Mouse (Mus musculus): ENCODE results near the gene Slc7a5. TPM values are rescaled to one million over a fixed set of nuclear protein-coding genes. Genes with fewer than 3 reads are reported as not detected.

The Slc7a5 gene
- polyA plus RNA-seq, 1 experiment from 2014 or later = 28.1 TPM

DNA sequence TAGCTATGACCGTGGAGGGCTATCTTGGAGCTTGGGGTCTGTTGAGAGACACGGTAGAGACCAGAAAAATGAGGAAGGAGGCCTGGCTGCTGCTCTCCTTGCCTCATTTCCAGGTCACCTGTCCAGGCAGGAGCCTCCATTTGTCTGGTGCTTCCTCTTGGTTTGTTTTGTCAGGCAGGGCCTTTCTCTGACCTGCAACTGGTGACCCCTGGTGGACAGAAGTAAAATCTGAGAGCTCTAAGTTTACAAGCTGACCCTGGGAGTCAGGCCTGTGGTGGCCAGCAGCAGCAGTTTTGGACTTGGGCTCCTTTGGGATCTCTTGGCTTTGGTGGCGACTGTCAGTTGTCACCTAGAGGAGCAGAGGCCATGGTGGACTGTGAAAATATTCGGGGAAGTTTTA, 27.0 kb upstream of the Slc7a5 start:
- H3K4me1 ChIP-seq = peaks cover 25% of the 10 kb centered on the region
- H3K27ac ChIP-seq = peak overlapping the region; percentile 91
- H3K9ac ChIP-seq = no peak overlapping the region
- peak overlapping the region; percentile 40; the same call in 1 of the 2 replicates for H3K4me2 ChIP-seq
- H3K27me3 ChIP-seq = no peaks in the 10 kb centered on the region
- H3K9me3 ChIP-seq (replicated peaks) = no peaks in the 10 kb centered on the region
- no peaks in the 10 kb centered on the region for H3K36me3 ChIP-seq (ENCODE audit: poor library complexity, severe bottlenecking)
- 40% methylated on average over 4 of the region's 4 CpGs for WGBS
- H3K4me3 ChIP-seq = no peak overlapping the region
- ATAC-seq = no peak

DNA sequence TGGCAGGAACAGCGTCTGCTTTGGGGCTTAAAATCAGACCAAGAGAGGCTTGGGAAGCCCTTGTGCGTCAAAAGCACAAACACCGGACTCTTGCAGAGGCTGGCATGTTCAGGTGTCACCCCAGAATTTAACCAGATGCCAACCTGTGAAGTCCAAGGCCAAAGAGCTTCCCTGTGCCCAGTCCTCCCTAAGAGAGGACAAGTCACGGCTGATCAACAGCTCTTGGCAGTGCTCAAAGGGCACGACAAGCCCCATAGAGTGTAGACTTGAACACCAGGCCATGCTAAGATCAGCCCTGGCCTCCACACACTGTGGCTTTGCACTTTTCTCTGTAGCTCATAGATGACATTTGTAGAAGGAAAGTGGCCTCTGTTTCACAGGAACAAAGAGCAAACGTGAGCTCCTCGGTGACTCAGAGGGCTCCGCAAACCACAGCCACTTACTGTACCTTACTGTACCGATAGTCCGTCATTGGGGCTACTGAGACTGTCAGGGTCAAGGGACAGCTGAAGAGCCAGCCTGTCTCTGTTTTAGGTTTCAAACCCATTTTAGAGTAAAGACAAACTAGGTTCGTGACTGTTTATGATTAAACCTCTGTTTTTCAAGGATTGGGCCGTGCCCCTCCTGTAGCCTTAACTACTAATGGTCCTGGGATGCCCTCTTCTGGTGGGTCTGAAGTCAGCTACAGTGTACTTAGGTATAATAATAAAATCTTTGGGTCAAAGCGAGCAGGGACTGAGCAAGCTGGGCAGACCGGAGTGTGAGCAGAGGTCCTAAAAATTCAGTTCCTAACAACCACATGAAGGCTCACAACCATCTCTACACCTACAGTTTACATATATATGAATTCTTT, 25.4 kb upstream of the Slc7a5 start:
- no peaks in the 10 kb centered on the region for H3K9me3 ChIP-seq (replicated peaks)
- H3K27ac ChIP-seq = no peak overlapping the region
- H3K4me1 ChIP-seq = peaks cover 25% of the 10 kb centered on the region
- ATAC-seq = no peak
- no peaks in the 10 kb centered on the region for H3K27me3 ChIP-seq
- no peak overlapping the region for H3K9ac ChIP-seq
- WGBS = 85% methylated on average over 14 of the region's 14 CpGs
- H3K36me3 ChIP-seq (ENCODE audit: poor library complexity, severe bottlenecking) = no peaks in the 10 kb centered on the region
- H3K4me2 ChIP-seq = no peak overlapping the region
- H3K4me3 ChIP-seq = no peak overlapping the region

DNA sequence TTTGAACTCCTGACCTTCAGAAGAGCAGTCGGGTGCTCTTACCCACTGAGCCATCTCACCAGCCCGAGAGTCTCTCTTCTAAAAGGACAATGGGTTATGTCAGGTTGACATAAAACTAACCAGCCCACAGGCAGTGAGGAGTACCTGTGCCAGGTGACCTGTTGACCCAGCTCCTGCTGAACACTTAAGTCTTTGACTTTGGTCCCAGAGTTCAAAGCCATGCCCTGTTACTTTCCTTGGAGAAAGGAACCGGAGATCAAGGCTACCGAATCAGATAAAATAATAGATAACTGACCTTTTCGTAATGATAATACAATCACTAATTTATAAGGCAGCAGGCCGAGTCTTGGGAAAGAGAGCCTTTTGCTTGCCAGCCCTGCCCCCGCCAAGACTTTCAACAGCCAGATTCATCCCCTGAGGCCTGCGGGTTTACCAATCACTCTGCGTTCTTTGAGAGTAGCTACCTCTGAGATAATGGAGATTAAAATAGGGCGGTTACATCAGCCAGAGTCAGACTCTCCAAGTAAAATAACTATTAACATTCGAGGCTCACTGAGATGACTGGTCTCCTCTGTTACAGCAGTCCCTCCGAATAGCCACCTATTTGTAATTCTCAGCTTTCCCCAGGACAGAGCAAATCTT, 24.7 kb upstream of the Slc7a5 start:
- H3K4me3 ChIP-seq = no peak overlapping the region
- 77% methylated on average over 12 of the region's 12 CpGs for WGBS
- H3K36me3 ChIP-seq (ENCODE audit: poor library complexity, severe bottlenecking) = no peaks in the 10 kb centered on the region
- no peaks in the 10 kb centered on the region for H3K27me3 ChIP-seq
- ATAC-seq = no peak
- H3K4me2 ChIP-seq = no peak overlapping the region
- no peak overlapping the region for H3K9ac ChIP-seq
- no peak overlapping the region for H3K27ac ChIP-seq
- H3K9me3 ChIP-seq (replicated peaks) = no peaks in the 10 kb centered on the region
- H3K4me1 ChIP-seq = peaks cover 25% of the 10 kb centered on the region

DNA sequence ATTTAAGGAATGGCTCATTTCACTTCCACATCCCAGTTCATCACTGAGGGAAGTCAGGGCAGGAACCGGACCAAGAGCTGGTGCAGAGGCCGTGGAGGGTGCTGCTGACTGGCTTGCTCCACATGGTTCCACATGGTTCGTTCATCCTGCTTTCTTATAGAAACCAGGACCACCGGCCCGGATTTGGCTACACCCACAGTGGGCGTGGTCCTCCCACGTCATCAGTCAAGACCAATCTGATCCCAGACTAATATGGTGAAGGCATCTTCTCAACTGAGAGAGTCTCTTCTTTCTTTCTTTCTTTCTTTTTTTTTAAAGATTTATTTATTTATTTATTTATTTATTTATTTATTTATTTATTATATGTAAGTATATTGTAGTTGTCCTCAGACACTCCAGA, 24.1 kb upstream of the Slc7a5 start:
- no peak overlapping the region for H3K4me3 ChIP-seq
- H3K9me3 ChIP-seq (replicated peaks) = no peaks in the 10 kb centered on the region
- peaks cover 23% of the 10 kb centered on the region for H3K4me1 ChIP-seq
- H3K4me2 ChIP-seq = no peak overlapping the region
- ATAC-seq = no peak
- H3K9ac ChIP-seq = no peak overlapping the region
- WGBS = 84% methylated on average over 7 of the region's 7 CpGs
- no peaks in the 10 kb centered on the region for H3K27me3 ChIP-seq
- H3K27ac ChIP-seq = no peak overlapping the region
- no peaks in the 10 kb centered on the region for H3K36me3 ChIP-seq (ENCODE audit: poor library complexity, severe bottlenecking)

DNA sequence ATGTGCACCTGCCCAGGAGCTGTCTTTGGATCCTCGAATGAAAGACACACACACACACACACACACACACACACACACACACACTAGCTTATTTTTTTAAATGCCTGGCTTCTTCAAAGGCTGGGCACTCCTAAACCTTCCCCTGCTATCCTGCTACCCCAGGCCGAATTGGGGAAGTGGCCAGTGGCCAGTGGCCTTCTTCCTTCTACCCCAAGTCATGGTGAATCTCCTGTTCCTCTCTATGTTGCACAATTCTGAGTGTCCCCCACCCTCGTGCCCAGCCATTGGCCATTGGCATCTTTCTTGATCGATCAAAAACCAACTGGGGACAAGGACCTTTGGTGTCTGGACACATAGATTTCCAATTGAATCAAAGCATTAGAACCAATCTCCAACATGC, 22.6 kb upstream of the Slc7a5 start:
- no peak for ATAC-seq
- H3K9ac ChIP-seq = no peak overlapping the region
- H3K4me2 ChIP-seq = no peak overlapping the region
- 94% methylated on average over 4 of the region's 4 CpGs for WGBS
- peaks cover 8% of the 10 kb centered on the region for H3K4me1 ChIP-seq
- H3K27ac ChIP-seq = no peak overlapping the region
- no peaks in the 10 kb centered on the region for H3K36me3 ChIP-seq (ENCODE audit: poor library complexity, severe bottlenecking)
- H3K4me3 ChIP-seq = no peak overlapping the region
- H3K9me3 ChIP-seq (replicated peaks) = no peaks in the 10 kb centered on the region
- no peaks in the 10 kb centered on the region for H3K27me3 ChIP-seq

DNA sequence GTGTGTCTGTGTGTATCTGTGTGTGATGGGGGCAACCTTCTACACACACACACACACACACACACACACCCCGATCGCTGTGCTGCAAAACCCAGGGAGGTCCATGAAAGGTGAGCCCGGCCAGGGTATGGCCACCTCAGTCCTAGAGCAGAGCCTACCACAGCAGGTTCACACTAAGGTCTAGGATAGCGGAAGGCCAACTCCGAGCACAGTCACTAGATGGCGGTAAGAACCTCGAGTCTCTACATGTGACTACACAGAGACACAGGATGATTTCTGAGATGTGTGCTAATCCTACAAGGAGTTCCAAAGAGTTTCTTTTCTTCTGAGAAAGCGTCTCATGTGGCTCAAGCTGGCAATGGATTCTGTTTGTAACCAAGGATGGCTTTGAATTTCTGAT, 19.8 kb upstream of the Slc7a5 start:
- no peak overlapping the region for H3K27ac ChIP-seq
- H3K4me1 ChIP-seq = no peaks in the 10 kb centered on the region
- WGBS = 42% methylated on average over 8 of the region's 8 CpGs
- H3K27me3 ChIP-seq = no peaks in the 10 kb centered on the region
- no peaks in the 10 kb centered on the region for H3K36me3 ChIP-seq (ENCODE audit: poor library complexity, severe bottlenecking)
- H3K4me3 ChIP-seq = no peak overlapping the region
- peak; percentile 57; the same call in 1 of the 2 replicates for ATAC-seq
- no peak overlapping the region for H3K9ac ChIP-seq
- no peaks in the 10 kb centered on the region for H3K9me3 ChIP-seq (replicated peaks)
- H3K4me2 ChIP-seq = no peak overlapping the region

DNA sequence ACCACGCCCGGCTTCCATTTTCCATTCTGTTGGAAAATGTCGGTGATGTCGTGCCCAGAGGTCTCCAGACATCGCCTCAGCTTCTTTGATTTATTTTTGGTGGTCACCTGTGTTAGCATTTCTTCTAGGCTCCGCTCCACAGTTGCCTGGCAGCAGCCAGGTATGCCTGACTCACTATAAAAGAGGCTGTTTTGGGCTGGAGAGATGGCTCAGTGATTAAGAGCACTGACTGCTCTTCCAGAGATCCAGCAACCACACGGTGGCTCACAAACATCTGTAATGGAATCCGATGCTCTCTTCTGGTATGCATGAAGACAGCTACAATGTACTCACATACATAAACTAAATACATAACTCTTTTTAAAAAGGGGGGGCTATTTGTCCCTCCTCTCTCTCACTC, 18.8 kb upstream of the Slc7a5 start:
- Histone ChIP-seq H3K27me3 (no peaks in the 10 kb centered on the region), H3K4me1 (no peaks in the 10 kb centered on the region), H3K4me2 (no peak overlapping the region), H3K9ac (no peak overlapping the region), H3K9me3 (replicated peaks) (no peaks in the 10 kb centered on the region), H3K27ac (no peak overlapping the region), H3K36me3 (ENCODE audit: poor library complexity, severe bottlenecking) (no peaks in the 10 kb centered on the region), H3K4me3 (no peak overlapping the region)
- ATAC-seq = no peak
- WGBS = 67% methylated on average over 8 of the region's 8 CpGs

DNA sequence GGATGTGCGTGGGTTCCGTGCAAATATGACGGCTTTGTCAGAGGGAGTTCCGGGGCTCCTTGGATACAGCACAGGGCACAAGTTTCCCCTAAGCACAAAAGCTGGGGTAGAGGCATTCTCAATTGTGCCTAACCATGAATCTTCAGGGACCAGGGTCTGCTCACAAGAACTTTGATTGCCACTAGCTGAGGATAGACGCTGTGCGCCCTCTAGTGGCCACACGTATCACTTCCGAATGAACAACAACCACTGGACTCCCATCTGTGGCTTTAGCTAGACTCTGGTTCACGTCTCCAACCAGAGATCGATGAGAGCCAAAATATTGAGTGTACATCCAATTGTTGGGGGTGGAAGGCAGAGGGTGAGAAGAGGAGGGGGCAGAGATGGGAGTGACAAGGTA, 18.1 kb upstream of the Slc7a5 start:
- Histone ChIP-seq H3K9ac (no peak overlapping the region), H3K4me3 (no peak overlapping the region), H3K27me3 (no peaks in the 10 kb centered on the region), H3K27ac (no peak overlapping the region), H3K4me2 (no peak overlapping the region), H3K9me3 (replicated peaks) (no peaks in the 10 kb centered on the region), H3K4me1 (no peaks in the 10 kb centered on the region), H3K36me3 (ENCODE audit: poor library complexity, severe bottlenecking) (no peaks in the 10 kb centered on the region)
- WGBS = 25% methylated on average over 10 of the region's 10 CpGs
- ATAC-seq = 0 out of 2 replicates have a peak, but pooled peaks have one; percentile 30

DNA sequence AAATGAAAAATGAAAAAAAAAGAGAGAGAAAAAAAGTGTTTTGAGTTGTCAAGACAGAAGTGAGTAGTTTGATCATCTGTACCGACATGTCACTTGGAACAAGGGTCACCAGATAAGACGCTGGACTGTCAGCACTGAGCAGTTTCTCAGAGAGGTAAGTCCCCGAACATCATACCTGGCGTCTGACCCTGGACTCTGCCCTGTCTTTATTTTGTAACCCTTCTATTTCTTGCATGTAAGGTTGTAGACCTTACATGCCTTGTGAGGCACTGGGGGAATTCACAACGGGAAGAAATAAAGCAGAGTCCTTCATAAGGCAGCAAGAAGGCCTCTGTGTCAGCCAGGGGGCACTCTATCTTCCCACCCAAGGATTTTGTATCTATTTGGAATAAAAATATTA, 17.2 kb upstream of the Slc7a5 start:
- H3K36me3 ChIP-seq (ENCODE audit: poor library complexity, severe bottlenecking) = no peaks in the 10 kb centered on the region

DNA sequence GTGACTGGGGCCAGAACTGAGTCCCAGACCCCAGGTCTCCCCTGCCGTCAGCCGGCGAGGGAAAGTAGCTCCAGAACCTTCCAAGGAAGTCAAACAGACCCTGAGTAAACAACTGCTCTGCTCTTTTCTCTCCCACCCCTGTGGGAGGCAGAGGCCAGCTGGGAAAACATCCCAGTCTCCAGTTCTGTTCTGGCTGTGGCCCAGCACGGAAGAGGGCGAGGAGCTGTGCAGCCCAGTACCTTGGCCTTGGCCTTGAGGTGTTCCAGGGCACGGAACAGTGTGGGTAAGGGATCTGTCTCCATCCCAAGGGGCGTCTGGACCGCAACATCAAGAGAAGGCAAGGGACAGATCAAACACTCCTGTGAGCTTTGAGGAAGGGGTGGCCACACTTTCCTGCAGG, 14.6 kb upstream of the Slc7a5 start:
- no peak overlapping the region for H3K27ac ChIP-seq

More for the DNA sequence above, 17.2 kb upstream of the Slc7a5 start:
- Histone ChIP-seq H3K9me3 (replicated peaks) (no peaks in the 10 kb centered on the region), H3K4me2 (no peak overlapping the region), H3K27me3 (no peaks in the 10 kb centered on the region), H3K27ac (no peak overlapping the region), H3K4me1 (no peaks in the 10 kb centered on the region), H3K9ac (no peak overlapping the region), H3K4me3 (no peak overlapping the region)
- ATAC-seq = no peak
- WGBS = 86% methylated on average over 5 of the region's 5 CpGs

DNA sequence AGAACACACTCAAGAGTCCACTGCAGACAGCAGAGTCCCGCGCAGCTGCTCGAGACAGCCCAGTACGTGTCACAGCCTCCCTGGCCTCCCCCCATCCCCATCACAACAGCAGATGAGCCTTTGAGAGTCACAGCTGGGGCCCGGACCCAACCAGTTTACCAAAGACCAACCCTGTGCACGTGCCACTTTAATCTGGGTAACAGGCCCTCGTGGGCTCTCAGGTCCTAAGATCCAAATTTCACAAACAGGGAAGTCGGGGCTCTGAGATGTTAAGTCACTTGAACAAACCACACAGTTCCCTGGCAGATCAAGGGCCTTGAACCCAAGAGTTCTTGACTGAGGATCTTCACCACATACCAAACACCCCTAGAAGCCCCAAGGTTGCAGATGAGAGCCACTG, 14.1 kb upstream of the Slc7a5 start:
- Histone ChIP-seq H3K27me3 (no peaks in the 10 kb centered on the region), H3K9ac (no peak overlapping the region), H3K9me3 (replicated peaks) (no peaks in the 10 kb centered on the region), H3K4me1 (no peaks in the 10 kb centered on the region), H3K4me2 (no peak overlapping the region), H3K4me3 (no peak overlapping the region), H3K36me3 (ENCODE audit: poor library complexity, severe bottlenecking) (no peaks in the 10 kb centered on the region), H3K27ac (no peak overlapping the region; the same call in 1 of the 2 replicates)
- ATAC-seq = no peak
- WGBS = 84% methylated on average over 8 of the region's 8 CpGs

More for the DNA sequence above, 14.6 kb upstream of the Slc7a5 start:
- Histone ChIP-seq H3K36me3 (ENCODE audit: poor library complexity, severe bottlenecking) (no peaks in the 10 kb centered on the region), H3K4me2 (no peak overlapping the region), H3K27me3 (no peaks in the 10 kb centered on the region), H3K9me3 (replicated peaks) (no peaks in the 10 kb centered on the region), H3K4me3 (no peak overlapping the region), H3K9ac (no peak overlapping the region), H3K4me1 (no peaks in the 10 kb centered on the region)
- 83% methylated on average over 8 of the region's 8 CpGs for WGBS
- ATAC-seq = no peak

DNA sequence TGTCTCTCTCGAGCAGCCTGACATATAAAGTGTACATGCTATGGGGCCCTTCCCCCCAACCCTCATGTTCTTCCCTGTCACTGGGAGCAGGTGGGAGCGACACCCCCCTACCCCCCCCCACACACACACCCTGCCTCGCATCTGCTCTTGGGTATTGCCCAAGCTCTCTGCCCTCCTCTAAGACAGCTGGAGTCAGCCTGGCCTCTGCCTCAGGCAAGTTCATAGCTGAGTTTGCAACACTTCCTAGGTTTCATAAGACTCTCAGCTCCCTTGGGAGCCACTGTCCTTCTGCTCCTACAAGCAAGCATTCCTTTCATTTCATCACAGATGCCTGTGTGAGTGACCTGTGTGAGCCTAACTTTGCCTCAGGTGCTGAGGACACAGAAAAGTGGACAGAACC, 12.2 kb upstream of the Slc7a5 start:
- no peak overlapping the region for H3K4me2 ChIP-seq
- ATAC-seq = no peak
- H3K9ac ChIP-seq = no peak overlapping the region
- H3K36me3 ChIP-seq (ENCODE audit: poor library complexity, severe bottlenecking) = no peaks in the 10 kb centered on the region
- no peaks in the 10 kb centered on the region for H3K4me1 ChIP-seq
- H3K27me3 ChIP-seq = no peaks in the 10 kb centered on the region
- no peak overlapping the region for H3K27ac ChIP-seq
- no peaks in the 10 kb centered on the region for H3K9me3 ChIP-seq (replicated peaks)
- 68% methylated on average over 3 of the region's 3 CpGs for WGBS
- no peak overlapping the region for H3K4me3 ChIP-seq

All from forebrain, embryonic 13.5 days (tissue).